Mouse (Mus musculus) kidney, adult 2 months (tissue): ENCODE measurements at regions not wholly inside any gene's neighbourhood (a gene's known extent, or its start where the extent isn't known, plus 50 kb on each side); places are given as distances from the start of the nearest gene placed in this dataset.
A peak's percentile ranks its signal among the peaks of the same experiment; 100 is the strongest.

Experiments used
- DNase-seq: peaks from one replicate; pipeline ENCODE4 v3.0.0; 2021
- H3K27ac ChIP-seq: fragments of 200-500 bp; 2 replicates; pipeline ENCODE4 v1.5.1; 2012; ENCODE audit warnings: low read depth, low read length, control low read depth, inconsistent platforms; ENCODE audit not compliant: insufficient read depth
- H3K27me3 ChIP-seq: fragments of 200-500 bp; replicated peaks from 2 replicates; pipeline ENCODE4 v1.6.1; 2012; ENCODE audit warnings: mild to moderate bottlenecking, moderate library complexity, low read length, inconsistent platforms; ENCODE audit not compliant: control insufficient read depth, insufficient read depth
- H3K36me3 ChIP-seq: fragments of 200-500 bp; 2 replicates; pipeline ENCODE4 v1.6.1; 2012; ENCODE audit warnings: mild to moderate bottlenecking, moderate library complexity, low read length, inconsistent platforms; ENCODE audit not compliant: control insufficient read depth, insufficient read depth
- H3K4me1 ChIP-seq: fragments of 200-500 bp; 2 replicates; pipeline ENCODE4 v1.6.1; 2011; ENCODE audit warnings: low read length; ENCODE audit not compliant: control insufficient read depth, insufficient read depth
- H3K4me3 ChIP-seq: fragments of 200-500 bp; 2 replicates; pipeline ENCODE4 v1.5.1; 2011; ENCODE audit warnings: mild to moderate bottlenecking, low read depth, low read length, control low read depth; ENCODE audit not compliant: insufficient read depth
- CTCF ChIP-seq: fragments of 200-500 bp; conservative IDR thresholded peaks from 2 replicates; pipeline ENCODE4 v1.5.1; 2011; ENCODE audit warnings: low read depth, mild to moderate bottlenecking, control low read depth, low read length, moderate library complexity, mixed read lengths; ENCODE audit not compliant: insufficient read depth, insufficient read length
- POLR2A ChIP-seq: fragments of 200-500 bp; IDR thresholded peaks from one replicate; pipeline ENCODE4 v1.6.1; 2011; ENCODE audit warnings: low read depth, low read length, control low read depth
- WGBS: fragments of 180-500 bp; shearing (Covaris S2); methylation state at CpG from one replicate; pipeline ENCODE4 v1.1.7; 2018; 5-methylcytosine and 5-hydroxymethylcytosine counted together

- TF ChIP-seq CTCF (no peak), POLR2A (no peak)
- H3K36me3 ChIP-seq: no peaks in the 10 kb centered on the region
- H3K27ac ChIP-seq: no peak overlapping the region
- H3K4me3 ChIP-seq: no peak overlapping the region
- H3K4me1 ChIP-seq: no peaks in the 10 kb centered on the region
- H3K27me3 ChIP-seq: no peaks in the 10 kb centered on the region
- 60% methylated on average over 13 of the region's 13 CpGs for WGBS
- no peak for DNase-seq
Measured at GRCm38 (mm10) chr4:33642526-33642925, 281.9 kb upstream of the Cnr1 start.

- no peaks in the 10 kb centered on the region for H3K36me3 ChIP-seq
- TF ChIP-seq POLR2A: no peak
- TF ChIP-seq CTCF: no peak
- DNase-seq: no peak
- H3K4me1 ChIP-seq: no peaks in the 10 kb centered on the region
- H3K27me3 ChIP-seq: no peaks in the 10 kb centered on the region
- no peak overlapping the region for H3K27ac ChIP-seq
- 87% methylated on average over 2 of the region's 2 CpGs for WGBS
- no peak overlapping the region for H3K4me3 ChIP-seq
Measured at GRCm38 (mm10) chr4:33645217-33645616, 279.2 kb upstream of the Cnr1 start.

- Histone ChIP-seq H3K4me3 (no peak overlapping the region), H3K36me3 (no peaks in the 10 kb centered on the region), H3K27ac (no peak overlapping the region), H3K4me1 (no peaks in the 10 kb centered on the region), H3K27me3 (no peaks in the 10 kb centered on the region)
- TF ChIP-seq POLR2A: no peak
- TF ChIP-seq CTCF: no peak
- 53% methylated on average over 5 of the region's 5 CpGs for WGBS
- peak; percentile 40 for DNase-seq
Measured at GRCm38 (mm10) chr4:33651292-33651691, 273.1 kb upstream of the Cnr1 start.

- H3K27ac ChIP-seq: no peak overlapping the region
- no peak overlapping the region for H3K4me3 ChIP-seq
- no peak for DNase-seq
- 82% methylated on average over 14 of the region's 14 CpGs for WGBS
- no peaks in the 10 kb centered on the region for H3K27me3 ChIP-seq
- H3K36me3 ChIP-seq: no peaks in the 10 kb centered on the region
- no peaks in the 10 kb centered on the region for H3K4me1 ChIP-seq
- TF ChIP-seq POLR2A (no peak), CTCF (no peak)
Measured at GRCm38 (mm10) chr4:33659766-33660165, 264.6 kb upstream of the Cnr1 start.

GRCm38 (mm10) chr4:33660553-33660952, 263.8 kb upstream of the Cnr1 start:
- Histone ChIP-seq H3K4me3 (no peak overlapping the region), H3K36me3 (no peaks in the 10 kb centered on the region), H3K27ac (no peak overlapping the region), H3K4me1 (no peaks in the 10 kb centered on the region), H3K27me3 (no peaks in the 10 kb centered on the region)
- no peak for TF ChIP-seq POLR2A
- TF ChIP-seq CTCF: no peak
- DNase-seq: no peak
- 61% methylated on average over 5 of the region's 5 CpGs for WGBS

- H3K4me3 ChIP-seq: no peak overlapping the region
- TF ChIP-seq POLR2A: no peak
- TF ChIP-seq CTCF: no peak
- no peak for DNase-seq
- no peaks in the 10 kb centered on the region for H3K4me1 ChIP-seq
- no peak overlapping the region for H3K27ac ChIP-seq
- no peaks in the 10 kb centered on the region for H3K36me3 ChIP-seq
- H3K27me3 ChIP-seq: no peaks in the 10 kb centered on the region
- WGBS: 100% methylated on average over 3 of the region's 3 CpGs
Measured at GRCm38 (mm10) chr4:33661862-33662261, 262.5 kb upstream of the Cnr1 start.

GRCm38 (mm10) chr4:33662965-33663364, 261.4 kb upstream of the Cnr1 start:
- no peak for TF ChIP-seq POLR2A
- TF ChIP-seq CTCF: no peak
- no peaks in the 10 kb centered on the region for H3K36me3 ChIP-seq
- no peak overlapping the region for H3K4me3 ChIP-seq
- no peak for DNase-seq
- H3K4me1 ChIP-seq: no peaks in the 10 kb centered on the region
- H3K27ac ChIP-seq: no peak overlapping the region
- 75% methylated on average over 11 of the region's 11 CpGs for WGBS
- no peaks in the 10 kb centered on the region for H3K27me3 ChIP-seq
